Mouse (Mus musculus) hindbrain, embryonic 14.5 days (tissue): Measurements from ENCODE around the gene Gm10282. TPM values are rescaled to one million over a fixed set of nuclear protein-coding genes. Genes with fewer than 3 reads are reported as not detected.

Experiments
- ATAC-seq: fragments of 200-750 bp; cut with Nextera tagmentation; 2 replicates; pipeline ENCODE4 v1.8.0; 2017; ENCODE audit warnings: moderate number of reproducible peaks, mild to moderate bottlenecking, moderate TSS enrichment, moderate library complexity; ENCODE audit not compliant: low FRiP score
- DNase-seq: peaks from one replicate; pipeline ENCODE4 v3.0.0-alpha.2; 2015; ENCODE audit warnings: low spot score
- H3K27ac ChIP-seq: fragments of 300-500 bp; sonication (generic); 2 replicates; pipeline ENCODE4 v1.5.1; 2014; ENCODE audit warnings: mild to moderate bottlenecking, moderate library complexity
- H3K27me3 ChIP-seq: fragments of 300-500 bp; sonication (generic); 2 replicates; pipeline ENCODE4 v1.6.1; 2014; ENCODE audit warnings: mild to moderate bottlenecking, low read length, mixed read lengths; ENCODE audit not compliant: control insufficient read depth, insufficient read depth
- H3K36me3 ChIP-seq: fragments of 300-500 bp; sonication (generic); replicated peaks from 2 replicates; pipeline ENCODE4 v1.6.1; 2014; ENCODE audit not compliant: control insufficient read depth, insufficient read depth
- H3K4me1 ChIP-seq: fragments of 300-500 bp; sonication (generic); replicated peaks from 2 replicates; pipeline ENCODE4 v1.6.1; 2014; ENCODE audit warnings: antibody characterized with exemption, low read length, mixed read lengths; ENCODE audit not compliant: control insufficient read depth, insufficient read depth
- H3K4me2 ChIP-seq: fragments of 300-500 bp; sonication (generic); replicated peaks from 2 replicates; pipeline ENCODE4 v1.6.1; 2014; ENCODE audit warnings: mild to moderate bottlenecking, moderate library complexity
- H3K4me3 ChIP-seq: fragments of 300-500 bp; sonication (generic); replicated peaks from 2 replicates; pipeline ENCODE4 v1.5.1; 2014; ENCODE audit warnings: mild to moderate bottlenecking, low read length
- H3K9ac ChIP-seq: fragments of 300-500 bp; sonication (generic); 2 replicates; pipeline ENCODE4 v1.6.1; 2014
- H3K9me3 ChIP-seq: fragments of 300-500 bp; sonication (generic); 2 replicates; pipeline ENCODE4 v1.6.1; 2016; ENCODE audit warnings: low read length; ENCODE audit not compliant: control insufficient read depth
- WGBS: fragments of 180-500 bp; shearing (Covaris S2); extraction: QIAGEN DNeasy Blood & Tissue Kit; methylation state at CpG from one replicate; pipeline ENCODE4 v1.1.7; 2014; 5-methylcytosine and 5-hydroxymethylcytosine counted together
- polyA plus RNA-seq: library from polyadenylated mRNA; unstranded; fragments of >200 nt; fragmentation: Nextera tagmentation; extraction: Ambion mirVana; gene quantifications from 2 replicates; pipeline ENCODE4 v1.2.1, GENCODE M21; 2014

Gene Gm10282
- polyA plus RNA-seq, 1 experiment from 2014 or later = 14.3 TPM

DNA sequence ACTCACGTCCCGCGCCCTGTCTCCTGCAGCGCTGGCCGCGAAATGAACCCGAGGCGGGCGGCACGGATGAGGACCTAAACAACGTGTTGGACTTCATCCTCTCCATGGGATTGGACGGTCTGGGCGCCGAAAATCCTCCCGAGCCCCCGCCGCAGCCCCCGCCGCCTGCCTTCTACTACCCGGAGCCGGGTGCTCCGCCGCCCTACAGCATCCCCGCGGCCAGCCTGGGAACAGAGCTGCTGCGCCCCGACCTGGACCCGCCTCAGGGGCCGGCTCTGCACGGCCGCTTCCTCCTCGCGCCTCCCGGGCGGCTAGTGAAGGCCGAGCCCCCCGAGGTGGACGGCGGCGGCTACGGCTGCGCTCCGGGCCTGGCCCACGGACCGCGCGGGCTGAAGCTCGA lies 14.3 kb upstream of the Gm10282 start:
- no peaks in the 10 kb centered on the region for H3K9me3 ChIP-seq
- H3K27me3 ChIP-seq = peaks cover 40% of the 10 kb centered on the region
- no peak overlapping the region for H3K27ac ChIP-seq
- no peak for DNase-seq
- H3K36me3 ChIP-seq = no peaks in the 10 kb centered on the region
- peak overlapping the region; percentile 48 for H3K9ac ChIP-seq
- peak overlapping the region; percentile 78 for H3K4me2 ChIP-seq
- H3K4me3 ChIP-seq = peak overlapping the region; percentile 50
- 0 out of 2 replicates have a peak, but pooled peaks have one; percentile 6 for ATAC-seq
- 0 out of 2 replicates have a peak, but pooled peaks cover 6% of the 10 kb centered on the region for H3K4me1 ChIP-seq
- 2% methylated on average over 41 of the region's 48 CpGs for WGBS

DNA sequence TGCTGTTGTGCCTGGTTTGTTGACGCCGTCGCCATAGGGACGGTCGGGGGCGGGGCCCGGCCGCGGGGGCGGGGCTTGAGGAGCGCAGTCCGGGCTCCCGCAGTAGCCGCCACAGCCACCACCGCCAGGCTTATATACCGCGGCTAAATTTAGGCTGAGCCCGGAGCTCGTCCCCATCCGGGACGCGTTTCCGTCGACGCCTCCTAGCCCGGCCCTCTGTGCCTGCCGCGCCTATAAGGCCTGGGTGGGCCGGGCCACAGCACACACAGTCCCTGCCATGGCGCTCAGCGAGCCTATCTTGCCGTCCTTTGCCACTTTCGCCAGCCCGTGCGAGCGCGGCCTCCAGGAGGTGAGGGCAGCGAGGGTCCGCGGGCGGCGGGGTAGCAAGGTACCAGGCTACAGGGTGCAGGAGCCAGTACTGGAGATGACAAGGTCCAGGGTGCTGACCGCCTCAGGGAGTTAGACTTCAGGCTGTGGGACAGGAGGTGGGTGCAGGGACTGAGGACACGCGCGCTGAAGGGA lies 13.8 kb upstream of the Gm10282 start, which contains the start of gene Klf2:
Gene Klf2 (plus strand): TSS at position 233 of the 522 bp plus-strand sequence.
- Histone ChIP-seq H3K9ac (peak within 1 kb of the TSS; percentile 48), H3K4me2 (peak within 1 kb of the TSS; percentile 78), H3K4me1 (0 out of 2 replicates have a peak, but pooled peaks cover 6% of the 10 kb centered on the region), H3K27me3 (peaks cover 40% of the 10 kb centered on the region), H3K9me3 (no peaks in the 10 kb centered on the region), H3K4me3 (peak within 1 kb of the TSS; percentile 50), H3K36me3 (no peaks in the 10 kb centered on the region), H3K27ac (no peak within 1 kb of the TSS)
- ATAC-seq (peak; percentile 92), DNase-seq (peak; percentile 83)
- under 1% methylated on average over 46 of the region's 46 CpGs for WGBS

DNA sequence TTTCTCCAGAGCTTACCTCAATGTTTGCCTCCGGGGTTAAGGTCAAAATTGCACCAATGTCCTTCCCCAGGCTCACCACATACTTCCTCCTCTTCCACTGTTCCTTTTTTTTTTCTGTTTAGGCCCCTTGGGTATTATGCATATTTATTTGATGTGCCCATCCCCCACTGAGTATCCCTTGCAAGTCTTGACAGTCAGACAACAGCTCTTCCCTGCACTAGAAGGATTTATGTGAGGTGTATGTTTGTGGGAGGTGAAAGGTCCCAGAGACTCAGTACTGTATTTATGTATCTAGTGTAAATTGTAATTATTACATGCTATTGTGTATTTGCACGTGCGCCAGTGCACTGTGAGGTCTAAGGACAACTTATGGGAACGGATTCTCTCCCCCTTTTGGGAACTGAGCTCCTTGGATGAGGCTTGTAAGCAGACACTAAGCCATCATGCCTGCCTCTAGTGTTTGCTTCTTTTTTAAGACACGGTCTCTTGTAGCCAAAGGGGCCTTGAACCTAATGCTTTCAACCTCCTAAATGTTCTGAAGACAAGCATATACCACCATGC lies 12.8 kb upstream of the Gm10282 start:
- no peak overlapping the region for H3K9ac ChIP-seq
- H3K27me3 ChIP-seq = peaks cover 40% of the 10 kb centered on the region
- no peak for DNase-seq
- no peak for ATAC-seq
- no peaks in the 10 kb centered on the region for H3K9me3 ChIP-seq
- H3K4me3 ChIP-seq = no peak overlapping the region
- H3K4me2 ChIP-seq = no peak overlapping the region
- 48% methylated on average over 5 of the region's 5 CpGs for WGBS
- no peak overlapping the region for H3K27ac ChIP-seq
- H3K4me1 ChIP-seq = 0 out of 2 replicates have a peak, but pooled peaks cover 6% of the 10 kb centered on the region
- no peaks in the 10 kb centered on the region for H3K36me3 ChIP-seq

DNA sequence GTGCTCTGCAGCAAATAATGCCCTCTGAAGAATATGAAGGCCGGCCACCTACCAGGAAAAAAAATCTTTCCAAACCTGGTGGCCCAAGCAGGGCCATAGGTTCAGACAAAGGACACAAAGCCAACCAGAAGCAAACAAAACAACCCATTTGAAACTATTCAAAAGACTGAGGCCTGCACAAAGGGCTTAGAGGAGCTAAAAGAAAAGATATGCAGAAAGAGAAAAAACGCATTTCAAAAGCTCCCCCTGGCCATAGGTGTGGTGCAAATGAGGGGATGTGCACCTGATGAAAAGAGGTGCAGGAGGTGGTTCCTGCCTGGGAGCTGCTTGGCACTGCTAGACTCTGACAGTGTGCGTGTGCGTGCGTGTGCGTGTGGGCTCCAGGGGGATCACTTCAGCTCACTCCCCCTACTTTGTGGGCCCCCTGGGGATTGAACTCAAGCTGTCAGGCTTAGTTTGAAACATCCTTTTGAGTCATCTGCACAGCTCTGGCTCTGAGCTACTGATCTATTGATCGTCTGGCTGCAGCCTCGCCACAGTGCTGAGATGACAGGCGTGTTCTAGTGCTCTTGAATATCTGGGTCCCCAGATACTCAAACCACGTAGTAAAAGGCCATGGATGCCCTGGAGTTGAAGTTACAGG lies 11.1 kb upstream of the Gm10282 start:
- no peaks in the 10 kb centered on the region for H3K36me3 ChIP-seq
- DNase-seq (no peak), ATAC-seq (no peak)
- H3K27me3 ChIP-seq = peaks cover 27% of the 10 kb centered on the region
- no peak overlapping the region for H3K27ac ChIP-seq
- H3K9me3 ChIP-seq = no peaks in the 10 kb centered on the region
- 13% methylated on average over 10 of the region's 10 CpGs for WGBS
- H3K4me2 ChIP-seq = no peak overlapping the region
- H3K4me3 ChIP-seq = no peak overlapping the region
- 0 out of 2 replicates have a peak, but pooled peaks cover 6% of the 10 kb centered on the region for H3K4me1 ChIP-seq
- H3K9ac ChIP-seq = no peak overlapping the region

DNA sequence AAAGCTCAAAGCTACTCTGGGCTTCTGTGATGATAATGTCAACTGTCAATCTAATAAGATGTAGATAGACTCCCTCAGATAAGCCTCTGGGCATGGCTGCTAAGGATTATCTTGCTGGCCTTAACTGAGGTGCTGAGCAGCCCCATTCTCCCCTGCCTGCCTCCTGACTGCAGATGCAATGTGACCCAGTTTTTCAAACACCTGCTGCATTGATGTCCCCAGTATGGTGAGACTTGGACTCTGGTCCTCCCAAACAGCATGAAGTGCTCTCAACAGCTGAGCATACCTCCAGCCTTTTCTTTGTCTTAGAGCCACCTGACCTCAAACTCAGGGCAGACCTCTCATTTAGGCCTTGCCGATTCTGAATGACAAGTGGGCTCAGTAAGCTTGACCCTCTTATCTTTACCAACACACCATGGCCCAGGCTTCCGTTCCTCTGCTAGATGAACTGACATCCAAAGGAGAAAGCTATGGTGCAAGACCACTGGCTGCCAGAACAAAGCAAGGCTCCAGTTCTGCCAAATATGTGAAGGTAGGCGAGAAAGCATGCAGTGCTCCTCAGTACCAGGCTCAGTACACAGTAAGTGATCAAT lies 8.0 kb upstream of the Gm10282 start:
- Histone ChIP-seq H3K27ac (no peak overlapping the region), H3K4me1 (no peaks in the 10 kb centered on the region), H3K9ac (no peak overlapping the region), H3K4me2 (no peak overlapping the region), H3K4me3 (no peak overlapping the region), H3K9me3 (no peaks in the 10 kb centered on the region), H3K27me3 (no peaks in the 10 kb centered on the region), H3K36me3 (no peaks in the 10 kb centered on the region)
- ATAC-seq (no peak), DNase-seq (no peak)
- 85% methylated on average over 3 of the region's 3 CpGs for WGBS

DNA sequence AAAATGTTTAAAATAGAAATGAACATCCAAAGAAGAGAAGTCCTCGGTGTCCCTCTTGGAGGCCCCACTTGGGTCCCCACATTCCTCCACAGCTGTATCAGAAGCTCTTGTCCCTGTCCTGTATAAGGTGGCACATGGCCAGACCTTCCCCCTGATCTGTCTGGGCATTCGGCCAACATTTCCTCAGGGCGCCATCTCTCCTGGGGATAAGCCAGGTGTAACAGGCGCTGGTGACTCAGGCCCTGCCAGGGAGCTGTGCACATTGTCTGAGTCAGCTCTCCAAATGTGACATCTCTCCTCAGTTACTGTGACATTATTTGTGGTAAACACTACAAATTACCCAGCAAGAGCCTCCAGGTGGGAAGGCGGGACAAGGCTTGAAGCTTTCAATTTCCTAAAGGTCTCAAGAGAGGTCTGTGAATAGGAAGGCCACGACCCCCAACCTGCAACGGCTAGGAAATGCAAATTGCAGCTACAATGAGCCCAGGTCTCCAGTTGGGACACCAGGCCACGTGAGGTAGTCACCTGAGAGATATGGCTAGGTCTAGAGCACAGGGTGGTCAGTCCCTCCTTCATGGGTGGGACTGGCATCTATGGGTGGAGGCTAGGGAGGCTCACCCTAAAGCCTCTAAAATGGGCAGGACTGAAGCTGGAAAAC lies 5.9 kb upstream of the Gm10282 start:
- no peak overlapping the region for H3K9ac ChIP-seq
- no peaks in the 10 kb centered on the region for H3K9me3 ChIP-seq
- peak; percentile 54; the same call in 1 of the 2 replicates for ATAC-seq
- no peak overlapping the region for H3K4me3 ChIP-seq
- H3K36me3 ChIP-seq = no peaks in the 10 kb centered on the region
- no peak overlapping the region for H3K4me2 ChIP-seq
- H3K4me1 ChIP-seq = no peaks in the 10 kb centered on the region
- H3K27me3 ChIP-seq = no peaks in the 10 kb centered on the region
- DNase-seq = peak; percentile 48
- H3K27ac ChIP-seq = no peak overlapping the region
- 47% methylated on average over 8 of the region's 8 CpGs for WGBS

DNA sequence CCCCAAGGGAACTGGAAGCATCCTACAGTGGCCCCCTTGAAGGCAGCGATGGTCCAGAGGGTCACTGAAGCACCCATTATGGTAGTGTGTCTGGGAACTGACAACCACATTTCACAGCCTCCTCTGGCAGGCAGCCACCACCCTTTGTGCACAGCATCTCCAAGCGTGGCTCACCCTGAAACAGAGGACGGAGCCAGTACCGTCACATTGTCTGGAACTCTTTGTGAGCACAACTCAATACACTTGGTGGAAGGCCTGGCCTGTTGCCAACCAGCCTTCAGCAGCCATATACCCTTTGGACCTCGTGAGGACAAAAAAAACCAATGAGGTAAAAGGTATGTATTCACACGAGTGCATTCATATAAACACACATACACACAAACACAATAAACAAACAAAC lies 3.2 kb upstream of the Gm10282 start:
- ATAC-seq (no peak), DNase-seq (no peak)
- Histone ChIP-seq H3K36me3 (no peaks in the 10 kb centered on the region), H3K4me2 (no peak overlapping the region), H3K9ac (no peak overlapping the region), H3K27ac (no peak overlapping the region), H3K27me3 (no peaks in the 10 kb centered on the region), H3K4me1 (no peaks in the 10 kb centered on the region), H3K9me3 (no peaks in the 10 kb centered on the region), H3K4me3 (no peak overlapping the region)
- 37% methylated on average over 6 of the region's 6 CpGs for WGBS

DNA sequence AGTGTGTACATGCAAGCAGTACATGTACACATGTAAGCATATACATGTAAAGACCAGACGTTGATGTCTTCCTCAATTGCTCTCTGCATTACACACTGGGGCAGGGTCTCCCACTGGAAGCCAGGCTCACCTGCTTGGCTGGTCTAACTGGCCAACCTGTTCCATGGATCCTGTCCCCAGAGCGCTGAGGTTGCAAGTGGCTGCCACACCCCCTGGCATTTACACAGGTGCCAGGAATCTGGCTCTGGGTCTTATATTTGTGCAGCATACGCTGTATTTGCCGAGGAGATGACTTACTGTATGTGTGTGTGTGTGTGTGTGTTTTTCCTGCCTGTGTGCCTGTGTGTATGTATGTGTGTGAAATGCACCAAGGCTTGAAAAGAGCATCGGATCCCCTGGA lies 1.9 kb upstream of the Gm10282 start:
- DNase-seq (no peak), ATAC-seq (no peak)
- Histone ChIP-seq H3K36me3 (no peaks in the 10 kb centered on the region), H3K9me3 (no peaks in the 10 kb centered on the region), H3K4me2 (no peak overlapping the region), H3K27me3 (no peaks in the 10 kb centered on the region), H3K4me1 (no peaks in the 10 kb centered on the region), H3K9ac (no peak overlapping the region), H3K27ac (no peak overlapping the region), H3K4me3 (no peak overlapping the region)
- WGBS = 92% methylated on average over 5 of the region's 5 CpGs

DNA sequence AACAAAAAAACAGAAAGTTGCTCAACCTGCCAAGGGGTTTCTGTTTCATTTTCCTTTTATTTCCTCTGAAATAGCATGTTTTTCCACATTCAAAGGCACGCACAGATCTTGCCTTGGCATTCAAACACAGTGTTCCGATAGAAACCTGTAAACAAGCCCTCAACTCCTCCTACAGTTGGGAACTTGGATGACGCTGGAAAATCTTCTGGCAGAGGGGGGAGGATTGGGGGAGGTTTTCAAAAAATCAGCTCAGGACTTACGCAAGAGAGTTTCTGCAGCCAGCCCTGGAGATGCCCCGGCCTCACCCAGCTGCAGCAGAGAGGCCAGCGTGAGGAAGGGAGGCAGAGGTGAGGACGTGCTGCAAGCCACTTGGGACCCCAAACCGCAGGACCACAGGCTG lies 1.4 kb downstream of the Gm10282 start:
- no peaks in the 10 kb centered on the region for H3K27me3 ChIP-seq
- no peaks in the 10 kb centered on the region for H3K4me1 ChIP-seq
- no peak for DNase-seq
- WGBS = 78% methylated on average over 8 of the region's 8 CpGs
- H3K36me3 ChIP-seq = no peaks in the 10 kb centered on the region
- H3K9ac ChIP-seq = no peak overlapping the region
- no peak overlapping the region for H3K4me2 ChIP-seq
- ATAC-seq = no peak
- no peak overlapping the region for H3K4me3 ChIP-seq
- H3K27ac ChIP-seq = no peak overlapping the region
- no peaks in the 10 kb centered on the region for H3K9me3 ChIP-seq
